Mouse (Mus musculus): ENCODE results near the gene Rbp1.

- TF ChIP-seq EP300 (IDR thresholded peaks at IDR 0.05; ENCODE audit: insufficient read depth, low read depth, low read length) (no peak), POLR2A (IDR thresholded peaks at IDR 0.05; ENCODE audit: insufficient read depth, low read length) (no peak)
These were observed 22.8 kb downstream of the Rbp1 start for GRCm38 (mm10) chr9:98445359-98446149.

Measured in ES-Bruce4 (cell line).